Mouse (Mus musculus): ENCODE measurements around the gene Igfbpl1. TPM values are rescaled to one million over a fixed set of nuclear protein-coding genes. Genes with fewer than 3 reads are reported as not detected.

The Igfbpl1 gene
- total and polyA plus RNA-seq, 2 experiments from 2014 or later = 20.3 to 86.1 TPM

DNA sequence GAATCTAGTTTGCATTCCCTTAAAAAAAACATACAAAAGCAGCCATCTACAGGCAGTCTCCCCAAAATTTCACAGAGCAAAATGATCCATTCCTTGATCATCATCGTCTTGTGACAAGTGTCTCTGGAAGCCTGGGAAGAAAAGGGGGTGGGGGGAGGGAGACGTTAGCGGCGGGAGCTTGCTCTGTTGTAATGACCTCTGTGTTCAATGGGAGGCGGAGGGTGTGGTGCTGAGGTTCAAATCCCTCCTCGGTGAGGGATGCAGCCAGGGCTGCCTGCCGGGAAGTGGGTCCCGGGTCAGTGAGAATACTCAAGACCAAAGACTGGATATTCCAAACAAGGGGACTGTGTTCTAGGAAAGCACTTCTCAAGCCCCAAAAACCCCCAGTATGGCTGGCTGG, 15.5 kb downstream of the Igfbpl1 start:
- 21% methylated on average over 8 of the region's 8 CpGs for WGBS
- no peak overlapping the region for H3K4me3 ChIP-seq (ENCODE audit: low read length)
- H3K27ac ChIP-seq = no peak overlapping the region
- no peaks in the 10 kb centered on the region for H3K36me3 ChIP-seq (ENCODE audit: insufficient read depth, low read length)
- TF ChIP-seq CTCF (IDR thresholded peaks at IDR 0.05; ENCODE audit: low read depth) = no peak
- ATAC-seq (no peak), DNase-seq (ENCODE audit: low spot score) (no peak)
- H3K9me3 ChIP-seq (ENCODE audit: low read length) = no peaks in the 10 kb centered on the region
- no peaks in the 10 kb centered on the region for H3K4me1 ChIP-seq (ENCODE audit: insufficient read depth, low read length)
- no peak overlapping the region for H3K9ac ChIP-seq (replicated peaks; ENCODE audit: low read length)
- H3K27me3 ChIP-seq (ENCODE audit: insufficient read depth, low read length) = no peaks in the 10 kb centered on the region
- no peak overlapping the region for H3K4me2 ChIP-seq (ENCODE audit: low read depth, low read length)

DNA sequence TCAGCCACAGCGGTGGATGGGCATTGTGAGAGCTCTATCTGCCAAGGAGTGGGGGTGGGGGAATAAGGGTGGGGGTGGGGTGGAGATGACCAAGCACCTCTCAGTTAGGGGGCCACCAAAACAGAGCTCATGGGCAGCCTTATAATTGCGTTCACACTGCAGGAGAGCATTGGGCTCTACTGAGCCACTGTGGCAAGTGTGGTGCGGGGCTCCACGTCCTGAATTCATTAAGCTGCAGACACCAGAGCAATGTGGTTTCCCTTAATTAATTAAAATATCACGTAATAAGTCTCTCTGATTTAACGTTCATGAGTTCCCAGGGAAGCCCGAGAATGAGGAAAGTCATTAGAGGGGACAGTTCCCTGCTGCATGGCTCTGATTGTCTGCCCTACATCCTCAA, 18.7 kb downstream of the Igfbpl1 start:
- ATAC-seq (peak; percentile 55), DNase-seq (ENCODE audit: low spot score) (no peak)
- Histone ChIP-seq H3K36me3 (ENCODE audit: insufficient read depth, low read length) (no peaks in the 10 kb centered on the region), H3K9me3 (ENCODE audit: low read length) (no peaks in the 10 kb centered on the region), H3K27me3 (ENCODE audit: insufficient read depth, low read length) (no peaks in the 10 kb centered on the region), H3K4me2 (ENCODE audit: low read depth, low read length) (no peak overlapping the region), H3K4me3 (ENCODE audit: low read length) (no peak overlapping the region), H3K4me1 (ENCODE audit: insufficient read depth, low read length) (no peaks in the 10 kb centered on the region), H3K27ac (no peak overlapping the region), H3K9ac (replicated peaks; ENCODE audit: low read length) (no peak overlapping the region)
- WGBS = 29% methylated on average over 7 of the region's 7 CpGs
- no peak for TF ChIP-seq CTCF (IDR thresholded peaks at IDR 0.05; ENCODE audit: low read depth)

DNA sequence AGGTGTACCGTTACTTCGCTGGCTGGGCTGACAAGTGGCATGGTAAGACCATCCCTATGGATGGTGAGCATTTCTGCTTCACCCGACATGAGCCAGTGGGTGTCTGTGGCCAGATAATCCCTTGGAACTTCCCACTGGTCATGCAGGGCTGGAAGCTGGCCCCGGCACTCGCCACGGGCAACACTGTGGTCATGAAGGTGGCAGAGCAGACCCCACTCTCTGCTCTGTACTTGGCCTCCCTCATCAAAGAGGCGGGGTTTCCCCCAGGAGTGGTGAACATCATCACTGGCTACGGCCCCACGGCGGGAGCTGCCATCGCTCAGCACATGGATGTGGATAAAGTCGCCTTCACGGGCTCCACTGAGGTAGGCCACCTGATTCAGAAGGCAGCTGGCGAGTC, 23.8 kb downstream of the Igfbpl1 start:
- no peaks in the 10 kb centered on the region for H3K36me3 ChIP-seq (ENCODE audit: insufficient read depth, low read length)
- TF ChIP-seq CTCF (IDR thresholded peaks at IDR 0.05; ENCODE audit: low read depth) = no peak
- no peak overlapping the region for H3K27ac ChIP-seq
- DNase-seq (ENCODE audit: low spot score) (no peak), ATAC-seq (no peak)
- no peaks in the 10 kb centered on the region for H3K27me3 ChIP-seq (ENCODE audit: insufficient read depth, low read length)
- H3K4me2 ChIP-seq (ENCODE audit: low read depth, low read length) = no peak overlapping the region
- 93% methylated on average over 14 of the region's 14 CpGs for WGBS
- H3K9me3 ChIP-seq (ENCODE audit: low read length) = no peaks in the 10 kb centered on the region
- no peaks in the 10 kb centered on the region for H3K4me1 ChIP-seq (ENCODE audit: insufficient read depth, low read length)
- no peak overlapping the region for H3K9ac ChIP-seq (replicated peaks; ENCODE audit: low read length)
- H3K4me3 ChIP-seq (ENCODE audit: low read length) = no peak overlapping the region

DNA sequence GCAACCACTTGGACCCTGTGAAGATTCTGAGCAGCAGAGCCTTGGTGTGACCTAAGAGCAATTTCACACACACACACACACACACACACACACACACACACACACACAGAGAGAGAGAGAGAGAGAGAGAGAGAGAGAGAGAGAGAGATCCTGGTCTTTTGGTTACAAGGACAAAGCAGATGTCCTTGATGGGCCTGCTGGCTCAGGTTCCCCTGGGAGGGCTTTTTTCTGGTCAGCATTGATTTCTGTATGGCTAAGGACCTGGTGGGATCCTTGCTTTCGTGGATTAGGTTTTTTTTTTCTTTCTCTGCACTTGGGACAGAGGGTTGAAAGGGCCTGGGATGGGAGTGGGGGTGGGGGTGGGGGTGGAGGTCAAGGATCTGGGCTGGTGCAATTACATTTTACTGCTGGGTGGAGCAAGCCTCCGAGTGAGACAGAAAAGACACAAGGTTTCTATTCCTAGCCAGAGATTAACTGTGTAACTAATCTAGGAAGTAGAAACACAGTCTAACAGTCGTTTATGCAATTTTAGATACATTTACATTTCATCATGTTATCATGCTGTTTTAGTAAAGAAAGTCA, 26.7 kb downstream of the Igfbpl1 start:
- 35% methylated on average over 3 of the region's 3 CpGs for WGBS
- no peak overlapping the region for H3K4me2 ChIP-seq (ENCODE audit: low read depth, low read length)
- no peaks in the 10 kb centered on the region for H3K4me1 ChIP-seq (ENCODE audit: insufficient read depth, low read length)
- DNase-seq (ENCODE audit: low spot score) = no peak
- H3K4me3 ChIP-seq (ENCODE audit: low read length) = no peak overlapping the region
- H3K9me3 ChIP-seq (ENCODE audit: low read length) = no peaks in the 10 kb centered on the region
- no peak for ATAC-seq
- no peak for TF ChIP-seq CTCF (IDR thresholded peaks at IDR 0.05; ENCODE audit: low read depth)
- no peak overlapping the region for H3K27ac ChIP-seq
- no peaks in the 10 kb centered on the region for H3K36me3 ChIP-seq (ENCODE audit: insufficient read depth, low read length)
- H3K27me3 ChIP-seq (ENCODE audit: insufficient read depth, low read length) = no peaks in the 10 kb centered on the region
- no peak overlapping the region for H3K9ac ChIP-seq (replicated peaks; ENCODE audit: low read length)

DNA sequence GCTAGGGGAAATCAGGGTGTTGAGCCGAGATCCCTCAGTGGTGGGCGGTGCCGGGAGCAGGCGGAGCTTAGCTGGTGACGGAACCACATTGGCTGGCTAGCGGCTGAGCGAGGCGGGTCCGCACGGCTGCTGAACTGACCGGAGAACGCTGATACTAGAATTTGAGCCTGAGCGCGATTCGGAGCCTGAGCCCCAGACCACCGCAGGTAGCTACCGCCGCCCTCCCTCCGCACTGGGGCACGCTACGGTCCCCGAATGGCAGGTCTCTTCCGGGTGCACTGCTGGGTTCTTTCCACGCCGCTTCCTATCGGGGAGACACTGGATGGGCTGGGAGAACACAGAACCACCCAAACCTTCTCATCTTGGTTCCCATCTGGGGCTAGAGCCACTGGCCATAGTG, 27.8 kb downstream of the Igfbpl1 start, which contains the start of gene Aldh1b1:
TSS of gene Aldh1b1 (plus strand) at position 59 of the 400 bp plus-strand sequence.
- H3K27ac ChIP-seq = no peak within 1 kb of the TSS
- DNase-seq (ENCODE audit: low spot score) = peak; percentile 81
- peak; percentile 89 for ATAC-seq
- H3K4me2 ChIP-seq (ENCODE audit: low read depth, low read length) = peak within 1 kb of the TSS; percentile 88
- peak within 1 kb of the TSS; percentile 48 for H3K4me3 ChIP-seq (ENCODE audit: low read length)
- no peaks in the 10 kb centered on the region for H3K36me3 ChIP-seq (ENCODE audit: insufficient read depth, low read length)
- WGBS = 1% methylated on average over 26 of the region's 26 CpGs
- TF ChIP-seq CTCF (IDR thresholded peaks at IDR 0.05; ENCODE audit: low read depth) = no peak
- no peaks in the 10 kb centered on the region for H3K9me3 ChIP-seq (ENCODE audit: low read length)
- no peaks in the 10 kb centered on the region for H3K4me1 ChIP-seq (ENCODE audit: insufficient read depth, low read length)
- H3K27me3 ChIP-seq (ENCODE audit: insufficient read depth, low read length) = no peaks in the 10 kb centered on the region
- H3K9ac ChIP-seq (replicated peaks; ENCODE audit: low read length) = peak within 1 kb of the TSS; percentile 49

DNA sequence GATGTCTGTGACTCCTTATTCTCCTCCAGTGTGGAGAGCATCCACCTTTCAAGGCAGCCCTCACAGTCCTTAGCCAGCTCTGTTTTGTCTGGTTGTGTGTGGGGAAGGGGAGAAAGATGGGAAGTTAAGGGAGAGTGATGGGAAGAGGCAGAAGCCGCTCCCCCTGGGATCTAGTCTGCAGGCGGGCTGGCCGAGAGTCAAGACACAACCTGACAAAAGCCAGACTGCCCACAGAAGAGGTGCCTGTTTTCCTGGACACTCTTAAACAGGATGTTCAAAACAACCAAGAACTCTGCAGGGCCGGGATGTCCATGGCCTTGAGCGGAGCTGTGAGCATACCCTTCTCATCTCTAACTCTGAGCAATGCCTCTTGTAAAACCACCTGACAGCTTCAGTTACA, 30.0 kb downstream of the Igfbpl1 start:
- Histone ChIP-seq H3K27ac (no peak overlapping the region), H3K9ac (replicated peaks; ENCODE audit: low read length) (no peak overlapping the region), H3K9me3 (ENCODE audit: low read length) (no peaks in the 10 kb centered on the region), H3K27me3 (ENCODE audit: insufficient read depth, low read length) (no peaks in the 10 kb centered on the region), H3K36me3 (ENCODE audit: insufficient read depth, low read length) (no peaks in the 10 kb centered on the region), H3K4me1 (ENCODE audit: insufficient read depth, low read length) (no peaks in the 10 kb centered on the region), H3K4me2 (ENCODE audit: low read depth, low read length) (no peak overlapping the region), H3K4me3 (ENCODE audit: low read length) (no peak overlapping the region)
- no peak for TF ChIP-seq CTCF (IDR thresholded peaks at IDR 0.05; ENCODE audit: low read depth)
- 81% methylated on average over 5 of the region's 5 CpGs for WGBS
- no peak for DNase-seq (ENCODE audit: low spot score)
- ATAC-seq = no peak

DNA sequence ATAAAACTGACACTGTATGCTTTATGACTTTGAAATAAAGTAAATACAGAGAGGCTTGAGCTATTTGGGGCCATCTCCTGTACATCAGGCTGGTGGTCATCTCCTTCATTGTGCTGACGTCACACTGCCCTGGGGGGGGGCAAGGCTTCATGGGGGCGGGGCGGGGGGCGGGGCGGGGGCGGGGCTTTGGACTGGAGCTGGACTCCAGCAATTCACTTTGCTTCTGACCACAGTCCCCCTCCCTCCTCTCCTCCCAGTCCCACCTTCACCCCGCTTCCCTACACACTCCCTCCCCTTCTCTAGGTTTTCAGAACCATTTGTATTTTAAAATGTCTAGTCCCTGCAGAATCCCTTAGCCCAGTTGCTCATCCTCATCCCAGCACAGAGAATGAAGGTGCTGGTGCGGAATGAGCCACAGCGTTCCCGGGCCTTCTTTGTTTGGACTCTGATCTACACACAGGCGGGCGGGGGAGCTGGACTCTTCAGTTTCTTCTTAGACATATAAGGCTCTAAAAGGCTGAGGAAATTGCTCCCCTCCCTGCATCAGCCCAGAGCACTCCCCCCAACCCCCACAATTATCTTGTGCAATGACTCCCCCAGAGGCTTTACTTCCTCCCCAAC, 31.4 kb downstream of the Igfbpl1 start:
- Histone ChIP-seq H3K4me1 (ENCODE audit: insufficient read depth, low read length) (no peaks in the 10 kb centered on the region), H3K4me3 (ENCODE audit: low read length) (peak overlapping the region; percentile 10; the same call in 1 of the 2 replicates), H3K36me3 (ENCODE audit: insufficient read depth, low read length) (no peaks in the 10 kb centered on the region), H3K27me3 (ENCODE audit: insufficient read depth, low read length) (no peaks in the 10 kb centered on the region), H3K9me3 (ENCODE audit: low read length) (no peaks in the 10 kb centered on the region), H3K4me2 (ENCODE audit: low read depth, low read length) (peak overlapping the region; percentile 48), H3K9ac (replicated peaks; ENCODE audit: low read length) (peak overlapping the region; percentile 37; the same call in 1 of the 2 replicates), H3K27ac (no peak overlapping the region)
- 4% methylated on average over 10 of the region's 12 CpGs for WGBS
- DNase-seq (ENCODE audit: low spot score) = peak; percentile 44
- TF ChIP-seq CTCF (IDR thresholded peaks at IDR 0.05; ENCODE audit: low read depth) = no peak
- peak; percentile 55 for ATAC-seq
